Mouse (Mus musculus): Measurements from ENCODE around the gene Sdhaf1. TPM values are rescaled to one million over a fixed set of nuclear protein-coding genes. Genes with fewer than 3 reads are reported as not detected.
A peak's percentile ranks its signal among the peaks of the same experiment; 100 is the strongest.

Sdhaf1 gene
- 10 to 100 TPM; 13.3 to 13.5 TPM for total RNA-seq (2021)
- long read RNA-seq, experiment 1, transcript Sdhaf1-201 (1 exons, 2,490 nt), result major isoform, 50 of 50 reads
- long read RNA-seq, experiment 1, partial matches to known transcripts, result 0 of 50 reads
- long read RNA-seq, experiment 1, other reads (novel, unspliced or antisense), result 0 of 50 reads
- long read RNA-seq, experiment 2, transcript Sdhaf1-201 (1 exons, 2,490 nt), result major isoform, 36 of 36 reads
- long read RNA-seq, experiment 2, partial matches to known transcripts, result 0 of 36 reads
- long read RNA-seq, experiment 2, other reads (novel, unspliced or antisense), result 0 of 36 reads

- DNase-seq, result no peak
Measured at GRCm38 (mm10) chr7:30323795-30324194, at the start of gene Sdhaf1. Sdhaf1 (minus strand) TSS chr7:30323895.

- no peak for DNase-seq
Measured at GRCm38 (mm10) chr7:30367466-30367865, 43.8 kb upstream of the Sdhaf1 start.

- DNase-seq, result no peak
Measured at GRCm38 (mm10) chr7:30363344-30363738, 39.6 kb upstream of the Sdhaf1 start.

GRCm38 (mm10) chr7:30362652-30363343, 39.1 kb upstream of the Sdhaf1 start, which contains the start of gene Lrfn3:
Lrfn3 (minus strand) TSS chr7:30362772.
- peak; percentile 33 to 37 for DNase-seq

GRCm38 (mm10) chr7:30360028-30360427, 36.3 kb upstream of the Sdhaf1 start:
- DNase-seq, result no peak

GRCm38 (mm10) chr7:30359276-30359865, 35.7 kb upstream of the Sdhaf1 start:
- no peak for DNase-seq

GRCm38 (mm10) chr7:30358378-30359186, 34.9 kb upstream of the Sdhaf1 start:
- DNase-seq, result no peak

- DNase-seq, result no peak
Measured at GRCm38 (mm10) chr7:30354059-30354458, 30.4 kb upstream of the Sdhaf1 start.

GRCm38 (mm10) chr7:30353279-30353822, 29.7 kb upstream of the Sdhaf1 start:
- DNase-seq, result peak; percentile 48 to 83

- peak; percentile 24 to 31 for DNase-seq
Measured at GRCm38 (mm10) chr7:30347828-30348227, 24.1 kb upstream of the Sdhaf1 start.

- DNase-seq, result peak; percentile 26 to 81
Measured at GRCm38 (mm10) chr7:30346635-30347379, 23.1 kb upstream of the Sdhaf1 start.

GRCm38 (mm10) chr7:30339432-30340109, 15.9 kb upstream of the Sdhaf1 start:
- DNase-seq, result no peak

GRCm38 (mm10) chr7:30336384-30336783, 12.7 kb upstream of the Sdhaf1 start:
- DNase-seq, result peak; percentile 73 to 84

GRCm38 (mm10) chr7:30335688-30336087, 12.0 kb upstream of the Sdhaf1 start:
- DNase-seq, result no peak

- no peak for DNase-seq
Measured at GRCm38 (mm10) chr7:30334563-30334962, 10.9 kb upstream of the Sdhaf1 start.

GRCm38 (mm10) chr7:30333436-30333835, 9.7 kb upstream of the Sdhaf1 start:
- DNase-seq, result peak; percentile 73 to 78

GRCm38 (mm10) chr7:30332622-30333259, 9.0 kb upstream of the Sdhaf1 start:
- DNase-seq, result no peak

GRCm38 (mm10) chr7:30331887-30332286, 8.2 kb upstream of the Sdhaf1 start:
- peak; percentile 74 to 78 for DNase-seq

GRCm38 (mm10) chr7:30328379-30328778, 4.7 kb upstream of the Sdhaf1 start:
- DNase-seq, result no peak

- DNase-seq, result no peak
Measured at GRCm38 (mm10) chr7:30327140-30327539, 3.4 kb upstream of the Sdhaf1 start.
